Mouse (Mus musculus) adrenal gland, adult 8-10 months (tissue): Measurements from ENCODE around the gene Gm42906. TPM values are rescaled to one million over a fixed set of nuclear protein-coding genes. Genes with fewer than 3 reads are reported as not detected.
A peak's percentile ranks its signal among the peaks of the same experiment; 100 is the strongest.

Source experiments
- DNase-seq: peaks from one replicate; pipeline ENCODE4 v3.0.0; 2022
- total RNA-seq, 4 experiments: library from RNA; stranded (reverse); gene quantifications; 2 replicates each; pipeline ENCODE4 v1.2.4; 2022

Gene Gm42906
- total RNA-seq, 4 experiments from 2014 or later, result 1.6 to 4.3 (median 4.3) TPM; not detected in 1

GRCm38 (mm10) chr5:151142671-151143601, 285.0 kb downstream of the Gm42906 start:
- DNase-seq, result peak; percentile 21

- DNase-seq, result peak; percentile 61
Observed at GRCm38 (mm10) chr5:151142241-151142640, 285.7 kb downstream of the Gm42906 start.

DNA sequence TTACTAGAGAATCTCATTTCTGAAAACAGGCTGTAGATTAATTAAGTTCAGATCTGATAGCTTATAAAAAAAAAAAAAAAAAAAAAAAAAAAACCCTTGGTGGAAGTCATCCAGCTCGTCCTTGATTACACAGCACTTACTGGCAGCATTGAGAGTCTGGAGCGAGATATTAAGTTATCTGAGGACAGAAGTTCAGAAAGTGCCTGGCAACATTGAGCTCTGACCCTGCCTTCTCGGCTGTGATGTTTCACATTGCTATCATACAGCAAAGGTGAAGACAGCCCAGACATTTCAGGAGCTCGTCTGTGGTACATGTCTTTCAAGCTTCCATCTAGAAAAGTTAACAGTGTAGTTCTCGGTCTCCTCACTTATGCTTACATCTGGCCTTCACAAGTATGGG, 290.1 kb downstream of the Gm42906 start:
- DNase-seq, result no peak

DNA sequence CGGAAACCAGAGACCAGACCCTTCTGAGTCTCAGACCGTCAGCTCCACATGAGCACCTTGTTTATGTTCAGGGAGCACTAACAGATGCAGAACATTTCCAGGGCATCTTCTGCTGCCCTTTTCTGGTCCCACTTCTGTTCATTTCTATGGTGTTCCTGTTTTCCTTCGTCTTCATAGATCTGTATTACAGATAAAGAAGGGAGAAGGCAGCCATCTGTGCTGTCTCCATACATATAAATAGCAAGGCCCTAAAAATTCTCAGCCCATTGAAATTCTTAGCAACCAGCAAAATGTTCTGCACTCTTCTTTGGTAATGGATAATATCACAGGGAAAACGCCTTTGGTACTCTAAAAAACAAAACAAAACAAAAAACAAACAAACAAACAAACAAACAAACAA, 290.7 kb downstream of the Gm42906 start:
- DNase-seq, result no peak

DNA sequence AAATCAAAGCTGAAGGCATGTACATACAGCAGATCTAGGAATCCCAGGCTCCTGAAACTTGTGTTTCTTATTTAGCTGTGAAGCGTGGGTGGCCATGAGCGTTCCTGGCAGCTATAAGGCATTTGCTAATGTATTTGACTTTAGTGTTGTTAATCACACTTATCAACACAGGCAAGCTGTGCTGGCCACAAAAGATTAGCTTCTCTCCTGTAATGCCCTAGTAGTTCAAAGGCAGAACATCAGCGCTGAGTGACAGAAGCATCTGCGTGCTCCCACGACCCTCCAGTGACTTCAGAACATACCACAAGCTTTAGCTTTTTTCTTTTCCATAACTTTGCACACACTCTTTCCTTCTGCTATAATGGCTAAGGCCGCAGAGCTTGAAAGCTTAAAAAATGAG, 292.0 kb downstream of the Gm42906 start:
- DNase-seq, result no peak

GRCm38 (mm10) chr5:151135078-151135826, 292.7 kb downstream of the Gm42906 start:
- no peak for DNase-seq

- DNase-seq, result no peak
Observed at GRCm38 (mm10) chr5:151134202-151134601, 293.8 kb downstream of the Gm42906 start.

- no peak for DNase-seq
Observed at GRCm38 (mm10) chr5:151133744-151134143, 294.2 kb downstream of the Gm42906 start.

DNA sequence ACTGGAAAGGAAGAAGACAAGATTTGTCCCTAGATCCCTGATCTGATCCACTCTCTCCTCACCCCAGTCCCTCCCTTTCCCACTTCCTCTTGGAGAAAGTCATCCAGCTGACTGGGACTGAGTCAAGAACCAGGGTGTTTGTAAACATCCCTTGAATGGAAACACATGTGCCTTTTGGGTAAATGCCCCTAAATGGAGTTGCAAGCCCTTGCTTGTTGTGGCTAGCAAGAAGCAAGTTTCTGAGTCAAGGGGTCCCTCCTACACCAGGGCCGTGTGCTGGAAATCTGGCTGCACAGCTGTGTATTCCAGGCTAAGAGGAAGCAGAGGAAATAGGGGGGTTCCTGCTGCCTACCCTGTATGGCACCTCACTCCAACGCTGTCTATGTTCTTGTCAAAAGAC, 298.2 kb downstream of the Gm42906 start:
- DNase-seq, result no peak

- DNase-seq, result no peak
Observed at GRCm38 (mm10) chr5:151127298-151127717, 300.7 kb downstream of the Gm42906 start.

DNA sequence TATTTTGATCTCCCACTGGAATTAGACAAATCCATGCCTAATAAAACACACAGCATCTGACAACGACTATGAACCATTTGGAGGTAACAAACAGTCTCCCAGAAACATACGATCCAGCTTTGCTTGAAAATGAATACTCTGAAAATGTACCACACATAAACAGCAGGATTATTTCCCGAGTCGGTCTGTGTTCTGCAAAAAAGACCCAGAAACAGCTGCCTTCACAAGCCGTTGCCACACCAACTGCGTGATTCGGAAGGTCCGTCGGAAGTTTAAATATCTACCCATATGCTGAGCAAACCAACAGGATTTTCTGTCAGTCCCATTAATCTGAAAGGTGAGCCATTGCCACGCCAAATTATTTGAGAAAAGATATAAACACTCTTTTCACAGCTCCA, 301.4 kb downstream of the Gm42906 start:
- DNase-seq, result no peak

DNA sequence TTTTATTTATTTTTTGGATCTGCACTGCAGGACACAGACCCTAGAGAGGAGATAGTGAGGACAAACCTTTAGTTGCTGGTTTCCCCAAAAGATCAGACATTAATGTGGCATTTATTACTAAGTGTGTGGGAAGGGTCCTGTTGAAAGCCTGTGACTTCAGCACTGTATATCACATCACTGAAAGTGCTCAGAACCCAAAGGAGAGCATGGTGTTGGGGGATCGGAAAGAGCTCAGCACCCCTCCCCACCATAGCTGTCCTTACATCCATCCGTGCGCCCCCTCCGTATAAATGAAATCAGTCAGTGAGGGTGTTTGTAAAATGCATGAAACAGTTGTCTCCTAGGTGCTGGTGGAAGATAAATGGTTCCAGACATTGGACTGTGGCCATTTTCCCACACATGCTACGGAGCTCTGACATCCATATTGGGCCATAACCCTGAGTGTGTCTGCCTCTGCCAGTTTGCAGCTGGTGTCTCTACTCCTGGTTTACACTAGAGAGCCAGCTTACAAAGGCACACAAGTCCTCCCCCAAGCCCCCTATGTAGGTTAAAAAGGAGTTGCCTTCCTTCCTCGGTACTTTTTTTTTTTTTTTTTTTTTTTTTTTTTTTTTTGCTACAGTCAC, 301.9 kb downstream of the Gm42906 start:
- no peak for DNase-seq

DNA sequence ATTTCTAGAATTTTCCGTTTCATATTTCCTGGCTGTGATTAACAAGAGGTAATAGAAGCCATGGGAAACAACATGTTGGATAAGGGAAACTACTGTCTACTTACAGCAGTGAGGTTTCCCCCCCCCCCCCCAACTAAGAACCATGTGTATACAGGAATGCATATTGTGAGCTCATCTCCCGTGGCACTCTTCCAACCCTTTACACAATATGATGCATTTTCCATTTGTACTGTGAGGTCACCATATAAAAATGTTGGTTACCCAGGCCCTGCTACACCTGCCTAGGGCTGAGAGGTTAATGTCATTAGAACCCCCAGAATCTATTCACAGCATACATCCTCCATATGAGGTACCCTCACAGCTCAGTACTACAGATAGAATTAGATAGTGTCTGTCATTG, 310.1 kb downstream of the Gm42906 start:
- no peak for DNase-seq

DNA sequence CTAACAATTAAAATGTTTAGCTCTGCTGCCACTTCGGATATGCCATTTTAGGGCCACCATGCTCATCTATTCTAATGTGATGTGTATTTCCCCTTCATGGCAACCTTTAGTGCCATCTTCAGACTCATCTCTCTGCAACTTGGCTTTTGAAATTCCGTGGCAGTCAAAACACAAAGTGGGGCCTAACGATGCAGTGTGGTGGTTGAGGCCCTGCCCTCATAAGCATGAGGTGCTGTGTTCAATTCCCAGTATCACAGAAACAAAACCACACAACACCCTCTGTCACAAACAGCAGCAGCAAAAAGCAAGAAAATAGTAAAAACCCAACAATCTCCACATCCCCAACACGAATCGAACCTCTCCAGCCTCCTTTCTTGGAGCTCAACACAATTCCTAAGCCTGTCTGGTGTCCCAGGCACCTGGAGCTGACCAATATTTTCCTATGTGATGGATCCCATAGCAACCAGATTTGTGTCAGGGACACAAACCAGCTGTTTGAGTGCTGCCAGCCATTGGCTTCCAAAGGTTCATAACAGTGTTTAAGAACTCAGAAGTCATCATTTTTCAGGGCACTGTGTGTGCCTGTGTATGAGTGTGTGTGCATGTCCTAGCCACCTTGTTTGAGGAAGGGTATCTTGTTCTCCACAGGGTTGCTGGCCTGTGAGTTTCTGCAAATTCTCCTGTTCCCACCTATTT, 311.6 kb downstream of the Gm42906 start:
- no peak for DNase-seq

GRCm38 (mm10) chr5:151112743-151113142, 315.2 kb downstream of the Gm42906 start:
- no peak for DNase-seq

DNA sequence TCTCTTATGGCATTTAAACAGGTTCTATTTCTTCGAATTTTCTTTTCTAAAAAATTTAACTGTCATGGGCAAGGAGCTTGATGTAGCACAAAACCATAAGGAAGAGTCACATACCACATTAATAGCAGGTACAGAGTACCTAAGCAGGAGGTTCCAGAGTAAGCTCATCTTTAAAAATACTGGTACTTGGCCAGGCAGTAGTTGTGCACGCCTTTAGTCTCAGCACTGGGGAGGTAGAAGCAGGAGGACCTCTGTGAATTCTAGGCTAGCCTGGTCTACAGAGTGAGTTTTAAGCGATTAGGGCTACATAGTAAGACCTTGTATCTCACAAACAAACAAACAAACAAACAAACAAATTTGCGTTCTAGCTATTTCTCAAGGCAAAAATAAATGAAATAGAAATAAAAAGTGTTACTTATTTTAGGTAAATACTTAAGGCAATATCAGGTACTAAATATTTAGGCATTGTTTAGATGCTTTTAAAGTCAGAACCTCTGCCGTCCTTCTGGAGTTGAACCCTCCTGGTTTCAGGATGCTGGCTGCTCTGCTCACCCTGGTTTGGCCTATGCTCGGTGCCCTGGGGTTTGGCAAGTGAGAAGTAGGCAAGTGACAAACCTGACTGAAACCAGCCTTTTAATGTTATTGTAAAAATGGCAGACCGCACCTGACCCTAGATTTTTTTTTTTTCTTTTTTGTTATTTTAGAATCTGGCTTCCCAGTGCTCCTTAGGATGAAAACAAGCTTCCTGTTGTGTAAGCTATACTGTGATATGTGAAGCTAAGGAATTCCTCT, 316.7 kb downstream of the Gm42906 start:
- no peak for DNase-seq

DNA sequence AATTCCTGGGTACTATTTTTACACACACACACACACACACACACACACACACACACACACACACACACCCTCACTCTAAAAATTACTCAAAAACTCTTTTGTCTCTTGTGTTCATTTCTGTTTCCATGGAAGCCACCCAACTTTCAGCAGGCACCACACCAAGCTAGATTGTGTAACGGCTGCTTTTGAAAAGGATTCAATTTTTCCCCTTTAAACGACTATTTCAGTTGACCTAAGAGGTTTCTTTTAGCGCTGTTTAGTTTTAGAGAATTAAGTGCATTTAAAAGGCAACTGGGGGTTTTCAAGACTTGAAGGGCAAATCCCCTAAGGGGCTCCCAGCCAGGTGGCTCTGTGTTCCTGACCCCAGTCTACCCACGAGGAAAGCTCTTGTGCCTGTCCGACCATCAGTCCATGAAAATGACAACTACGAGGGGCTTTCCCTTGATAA, 317.5 kb downstream of the Gm42906 start:
- DNase-seq, result no peak

DNA sequence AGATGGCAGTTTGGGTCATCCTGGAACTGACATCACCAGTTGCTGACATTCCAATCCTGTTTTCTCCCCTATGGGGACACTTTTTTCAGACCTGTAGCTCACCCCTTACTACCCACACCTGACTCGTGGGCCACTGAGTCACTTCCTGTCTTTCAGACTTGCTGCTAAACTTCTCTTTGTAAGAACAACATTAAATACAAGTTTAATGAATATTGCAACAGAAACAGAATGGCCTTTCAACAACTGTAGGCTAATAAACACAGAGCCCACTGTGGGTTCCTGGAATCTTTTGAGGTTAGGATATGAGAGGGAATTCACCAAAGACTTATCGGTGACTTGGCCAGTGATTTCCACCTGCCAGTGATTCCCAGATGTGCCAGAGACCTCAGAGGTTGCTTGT, 318.1 kb downstream of the Gm42906 start:
- DNase-seq, result no peak

DNA sequence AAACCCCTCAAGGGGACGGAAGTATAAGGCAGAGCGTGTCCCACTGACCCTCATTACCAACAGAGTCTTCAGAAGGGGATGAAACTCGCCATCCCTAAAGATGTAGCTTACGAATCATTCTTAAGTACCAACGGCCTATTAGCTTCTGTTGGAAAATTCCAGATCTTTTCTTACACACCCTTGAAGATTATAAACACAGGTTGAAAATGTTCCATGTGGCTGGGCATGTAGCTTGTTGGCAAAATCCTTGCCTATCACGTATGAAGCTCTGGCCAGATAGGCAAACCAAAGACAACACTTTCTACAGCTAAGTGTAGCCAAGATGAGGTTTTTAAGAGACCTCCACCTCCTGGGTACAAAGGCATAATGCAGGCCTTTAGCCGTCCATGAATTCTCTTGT, 319.0 kb downstream of the Gm42906 start:
- DNase-seq, result no peak

DNA sequence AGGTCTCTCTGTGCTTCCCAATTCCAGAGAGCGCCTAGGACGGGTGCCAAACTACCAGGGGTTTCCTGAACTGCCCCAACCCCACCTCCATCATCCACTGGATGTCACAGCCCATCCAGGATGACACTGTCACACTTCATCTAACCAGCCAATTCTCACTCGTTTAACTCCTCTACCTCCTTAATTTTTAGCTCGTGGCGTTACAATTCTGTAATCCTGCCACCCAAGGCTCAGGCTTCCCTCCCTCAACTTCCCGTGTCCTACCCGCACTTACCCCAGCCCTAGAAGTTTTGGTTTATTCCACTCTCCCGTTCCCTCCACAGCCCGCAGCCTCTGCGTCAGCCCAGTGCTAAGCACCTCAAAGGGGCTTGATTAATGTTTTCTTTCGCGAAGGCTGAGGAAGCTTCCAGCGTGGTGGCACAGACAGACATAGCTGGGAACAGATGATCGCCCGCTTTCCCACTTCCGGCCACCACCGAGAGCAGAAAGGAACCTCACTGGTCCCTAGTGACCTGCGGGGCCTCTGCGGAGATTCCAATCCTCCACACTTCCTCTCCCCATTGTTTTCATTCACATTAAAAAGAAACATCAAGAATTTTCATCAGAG, 319.6 kb downstream of the Gm42906 start:
- DNase-seq, result no peak

- no peak for DNase-seq
Observed at GRCm38 (mm10) chr5:151106841-151107240, 321.1 kb downstream of the Gm42906 start.
